Mouse (Mus musculus) neutrophil, adult 83 days (primary cell): Measurements from ENCODE around the gene Polr3h. TPM values are rescaled to one million over a fixed set of nuclear protein-coding genes. Genes with fewer than 3 reads are reported as not detected.

Source experiments
- total RNA-seq, 2 experiments: library from RNA; stranded (reverse); gene quantifications; one replicate each; pipeline ENCODE4 v1.2.4; 2023

The Polr3h gene
- total RNA-seq = 1 to 10 TPM; 5.6 to 6.1 TPM

DNA sequence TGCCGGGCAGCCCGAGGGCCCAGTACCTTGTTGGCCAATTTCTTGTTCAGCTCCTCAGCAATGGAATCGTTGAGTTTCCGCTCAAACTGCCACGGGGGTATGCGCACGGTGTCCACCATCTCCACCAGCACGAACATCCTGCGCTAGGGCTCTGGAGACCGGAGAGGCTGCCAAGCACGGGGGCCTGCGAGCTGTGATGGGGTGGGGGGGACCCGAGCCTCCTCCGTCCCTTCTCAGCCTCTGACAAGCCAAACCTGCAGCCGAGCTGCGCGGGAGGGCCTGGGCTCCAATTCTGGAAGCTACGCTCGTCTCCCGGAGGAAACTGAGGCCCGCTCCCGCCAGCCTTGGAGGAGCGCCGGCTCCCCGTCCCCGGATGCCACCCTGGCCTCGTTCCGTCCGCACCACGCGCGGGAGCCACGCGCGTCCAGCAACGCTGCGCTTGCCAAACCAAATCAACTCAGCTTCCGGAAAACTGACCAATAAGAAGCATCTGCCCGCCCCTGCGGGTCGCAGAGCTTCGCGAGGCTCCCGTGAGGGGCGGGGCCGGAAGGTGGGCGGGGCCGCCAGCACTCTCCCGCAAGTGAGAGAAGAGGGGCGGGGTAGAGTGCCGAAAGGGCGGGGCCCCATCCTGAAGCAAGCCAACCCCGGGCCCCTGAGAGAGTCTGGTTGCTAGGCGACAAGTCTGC is at the start of gene Polr3h:
Gene Polr3h (minus strand): TSS at position 481 of the 686 bp plus-strand sequence.

GRCm38 (mm10) chr15:81960171-81961077 is 34.4 kb upstream of the Polr3h start, which contains the start of gene Pmm1:
Gene Pmm1 (minus strand): TSS chr15:81960930.

DNA sequence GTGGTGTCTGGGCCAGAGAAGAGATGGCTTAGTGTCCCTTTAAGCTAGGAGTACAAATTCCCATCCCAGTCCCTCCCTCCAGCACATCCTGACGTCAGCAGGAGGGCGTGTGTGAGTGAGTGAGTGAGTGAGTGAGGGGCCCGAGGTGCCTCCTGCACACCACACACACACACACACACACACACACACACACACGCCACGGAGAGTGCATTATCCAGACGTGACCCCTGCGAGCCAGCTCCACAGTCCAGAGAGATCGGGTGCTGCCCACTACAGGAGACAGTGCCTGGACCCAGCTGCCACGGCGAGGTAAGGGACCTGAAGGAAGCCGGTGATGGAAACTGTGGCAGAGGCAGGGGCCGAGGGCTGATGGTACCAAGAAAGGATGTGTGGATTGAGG is 10.6 kb upstream of the Polr3h start, which contains the start of gene Csdc2:
Gene Csdc2 (plus strand): TSS at position 81 of the 400 bp plus-strand sequence.

DNA sequence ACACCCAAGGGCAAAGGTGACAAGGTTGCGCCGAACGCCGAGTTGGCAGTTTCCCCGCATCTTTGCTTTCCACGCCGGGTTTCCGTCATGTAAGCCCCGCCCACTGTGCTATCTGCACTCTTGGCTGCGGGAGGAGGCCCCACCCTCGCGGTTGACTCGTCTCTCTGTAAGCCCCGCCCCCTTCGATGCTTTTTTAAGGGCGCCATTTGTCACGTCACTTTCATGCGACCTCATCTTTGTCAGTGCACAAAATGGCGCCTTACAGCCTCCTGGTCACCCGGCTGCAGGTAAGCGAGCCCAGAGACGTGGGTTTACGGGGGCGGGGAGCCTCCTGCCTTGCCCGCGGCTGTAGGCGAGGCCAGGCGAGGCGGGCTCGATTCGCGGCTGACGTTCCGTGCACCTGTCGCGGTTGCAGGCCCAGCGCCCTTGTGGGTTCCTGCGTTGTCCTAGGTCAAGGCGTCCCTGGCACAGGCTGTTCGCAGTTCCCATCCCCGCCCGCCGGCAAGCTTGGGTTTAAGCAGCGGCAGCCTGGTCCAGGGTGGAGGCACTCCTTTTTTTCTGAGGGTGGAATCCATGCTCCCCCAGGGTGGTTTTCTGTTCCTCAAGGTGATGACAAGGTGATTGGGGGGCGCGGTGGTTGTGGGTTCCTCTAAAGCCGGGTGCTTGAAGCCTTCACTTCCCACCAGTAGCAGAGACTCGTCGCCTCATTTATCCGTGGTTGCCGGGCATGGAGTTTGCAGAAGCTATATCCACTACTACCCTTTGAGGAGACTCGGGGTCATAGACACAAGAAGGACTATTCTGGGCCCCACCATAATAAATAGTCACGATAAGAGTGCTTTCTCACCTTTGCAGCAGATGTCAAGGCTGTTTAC is 53.5 kb downstream of the Polr3h start, which contains the start of gene Aco2:
Gene Aco2 (plus strand): TSS at position 48 of the 875 bp plus-strand sequence.

DNA sequence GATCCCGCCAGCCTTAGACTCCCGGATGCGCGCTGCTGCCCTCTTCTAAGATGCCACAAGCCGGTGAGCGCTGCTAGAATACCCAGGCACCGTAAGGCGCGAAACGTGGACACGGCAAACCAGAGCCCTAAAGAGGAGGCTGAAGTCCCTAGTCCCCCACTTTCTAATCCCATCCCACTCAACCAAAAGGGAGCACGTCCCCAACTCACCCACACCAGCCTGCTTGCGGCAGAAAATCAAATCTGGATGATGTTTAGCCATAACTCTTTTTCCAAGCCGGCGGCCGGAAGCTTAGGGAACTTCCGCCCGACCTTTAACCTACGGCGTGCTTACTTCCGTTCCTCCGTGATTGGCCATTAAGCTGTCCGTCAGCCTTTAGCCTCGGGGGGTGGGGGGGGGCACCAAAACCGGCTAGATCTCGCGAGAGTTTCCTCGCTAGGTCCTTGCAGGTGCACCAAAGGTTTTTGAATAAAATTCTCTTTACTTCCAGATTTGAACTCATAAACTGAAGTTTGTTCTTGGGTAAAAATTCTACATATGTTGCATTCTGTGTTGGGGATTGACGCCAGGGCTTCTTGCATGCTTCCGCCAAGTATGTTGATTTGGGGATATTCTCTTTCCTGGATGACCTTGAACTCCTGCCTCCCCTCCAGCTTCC is 54.3 kb downstream of the Polr3h start, which contains the start of gene Phf5a:
Gene Phf5a (minus strand): TSS at position 308 of the 658 bp plus-strand sequence.

GRCm38 (mm10) chr15:81858517-81859329 is 67.3 kb downstream of the Polr3h start, which contains the start of gene Tob2:
Gene Tob2 (minus strand): TSS chr15:81858796.

Other genes starting within 250 kb of the Polr3h start
- not detected for gene Chadl, start 229.0 kb downstream of the Polr3h start, total RNA-seq
- gene Zc3h7b, start 181.2 kb downstream of the Polr3h start, total RNA-seq = 10 to 100 TPM; 12.1 to 15.4 TPM
- 10 to 100 TPM; 55.0 to 62.4 TPM for gene Rangap1, start 180.7 kb downstream of the Polr3h start, total RNA-seq
- gene Tef, start 123.8 kb downstream of the Polr3h start, total RNA-seq = 1 to 10 TPM; 4.0 to 4.2 TPM
- 10 to 100 TPM; 38.2 to 38.7 TPM for gene Tob2, start 67.4 kb downstream of the Polr3h start, total RNA-seq
- gene Phf5a, start 54.3 kb downstream of the Polr3h start, total RNA-seq = 10 to 100 TPM; 38.0 to 51.5 TPM
- gene Aco2, start 53.9 kb downstream of the Polr3h start, total RNA-seq = 10 to 100 TPM; 79.6 to 98.5 TPM
- gene Csdc2, start 10.5 kb upstream of the Polr3h start, total RNA-seq = not detected
- 10 to 100 TPM; 33.5 to 41.0 TPM for gene Pmm1, start 34.7 kb upstream of the Polr3h start, total RNA-seq
- gene 1700029P11Rik, start 54.3 kb upstream of the Polr3h start, total RNA-seq = not detected
- gene Xrcc6, start 61.6 kb upstream of the Polr3h start, total RNA-seq = 10 to 100 TPM; 23.1 to 24.6 TPM
- gene Desi1, start 107.6 kb upstream of the Polr3h start, total RNA-seq = 10 to 100 TPM; 22.3 to 23.0 TPM
- 10 to 100 TPM; 46.9 to 48.5 TPM for gene Snu13, start 121.4 kb upstream of the Polr3h start, total RNA-seq
- not detected for gene 4930407I10Rik, start 132.9 kb upstream of the Polr3h start, total RNA-seq
- under 1 TPM; 0.11 to 0.18 TPM for gene Mei1, start 143.8 kb upstream of the Polr3h start, total RNA-seq
- 10 to 100 TPM in 1 of 2 experiments, 1 to 10 TPM in 1; 9.4 to 12.5 TPM for gene Ccdc134, start 201.7 kb upstream of the Polr3h start, total RNA-seq
- gene Srebf2, start 220.9 kb upstream of the Polr3h start, total RNA-seq = 10 to 100 TPM; 56.0 to 67.1 TPM